Mouse (Mus musculus): ENCODE measurements around the gene Aebp1.
"Not testable (repeated sequence)": the region's sequence is repeated elsewhere in the genome, so short reads cannot be mapped to it uniquely, and the experiment has no call there.

Aebp1 gene

GRCm38 (mm10) chr11:5855902-5856301 lies 5.8 kb upstream of the Aebp1 start:
- DNase-seq (ENCODE audit: low spot score), result no peak

- DNase-seq (ENCODE audit: low spot score), result no peak
These were observed 5.1 kb upstream of the Aebp1 start for GRCm38 (mm10) chr11:5856479-5857130.

- no peak for DNase-seq (ENCODE audit: low spot score)
These were observed 3.0 kb upstream of the Aebp1 start for GRCm38 (mm10) chr11:5858723-5859122.

- no peak for DNase-seq (ENCODE audit: low spot score)
These were observed 1.7 kb upstream of the Aebp1 start for GRCm38 (mm10) chr11:5859883-5860550.

GRCm38 (mm10) chr11:5860639-5861038 lies 1.1 kb upstream of the Aebp1 start:
- no peak for DNase-seq (ENCODE audit: low spot score)

- DNase-seq (ENCODE audit: low spot score), result no peak
These were observed 803 bp downstream of the Aebp1 start for GRCm38 (mm10) chr11:5862394-5863105.

GRCm38 (mm10) chr11:5867196-5867595 lies 5.4 kb downstream of the Aebp1 start:
- no peak for DNase-seq (ENCODE audit: low spot score)

GRCm38 (mm10) chr11:5868324-5868723 lies 6.6 kb downstream of the Aebp1 start:
- DNase-seq (ENCODE audit: low spot score), result no peak

- DNase-seq (ENCODE audit: low spot score), result no peak
These were observed 7.6 kb downstream of the Aebp1 start for GRCm38 (mm10) chr11:5869331-5869730.

- no peak for DNase-seq (ENCODE audit: low spot score)
These were observed 8.3 kb downstream of the Aebp1 start for GRCm38 (mm10) chr11:5870069-5870468.

GRCm38 (mm10) chr11:5872707-5873106 lies 11.0 kb downstream of the Aebp1 start:
- no peak for DNase-seq (ENCODE audit: low spot score)

GRCm38 (mm10) chr11:5873192-5873591 lies 11.4 kb downstream of the Aebp1 start:
- DNase-seq (ENCODE audit: low spot score), result no peak

GRCm38 (mm10) chr11:5877421-5877820 lies 15.7 kb downstream of the Aebp1 start:
- DNase-seq (ENCODE audit: low spot score), result no peak

- peak; percentile 99 for DNase-seq (ENCODE audit: low spot score)
These were observed 16.3 kb downstream of the Aebp1 start, which contains the start of gene Pold2 for GRCm38 (mm10) chr11:5877921-5878526. Gene Pold2 (minus strand): TSS chr11:5878292.

GRCm38 (mm10) chr11:5878661-5879060 lies 16.9 kb downstream of the Aebp1 start:
- DNase-seq (ENCODE audit: low spot score), result no peak

GRCm38 (mm10) chr11:5879905-5880304 lies 18.2 kb downstream of the Aebp1 start:
- DNase-seq (ENCODE audit: low spot score), result peak; percentile 62

GRCm38 (mm10) chr11:5882518-5882917 lies 20.8 kb downstream of the Aebp1 start:
- DNase-seq (ENCODE audit: low spot score), result no peak

GRCm38 (mm10) chr11:5886187-5886586 lies 24.4 kb downstream of the Aebp1 start:
- DNase-seq (ENCODE audit: low spot score), result peak; percentile 73

GRCm38 (mm10) chr11:5887250-5887649 lies 25.5 kb downstream of the Aebp1 start:
- no peak for DNase-seq (ENCODE audit: low spot score)

- not testable (repeated sequence) for DNase-seq (ENCODE audit: low spot score)
These were observed 26.8 kb downstream of the Aebp1 start for GRCm38 (mm10) chr11:5888563-5888962.

- peak; percentile 35 for DNase-seq (ENCODE audit: low spot score)
These were observed 30.4 kb downstream of the Aebp1 start for GRCm38 (mm10) chr11:5892151-5892591.

GRCm38 (mm10) chr11:5892810-5893368 lies 31.1 kb downstream of the Aebp1 start:
- no peak for DNase-seq (ENCODE audit: low spot score)

Measured in lung, postnatal 25 days (tissue).